Comparison of ENCODE assay signal across 20 mouse cellular contexts in genomic region chr8:124413244-124413965, GRCm38 (mm10). TPM values are rescaled to one million over a fixed set of nuclear protein-coding genes. Genes with fewer than 3 reads are reported as not detected.
DNase-seq lines count a peak whose midpoint lies in the region.
"Had no signal": no experiment of that assay in that cellular context is flagged by ENCODE, and none has a peak within 500 bp of the region (broad histone marks: within the 10 kb centered on the region; RNA-seq: fewer than 3 reads in every experiment).

No protein-coding gene starts in this region.

- no peak overlapping the region for H3K4me3 ChIP-seq in embryonic facial prominence, embryonic 10.5 days
- H3K4me3 ChIP-seq: forebrain, embryonic 15.5 days; hindbrain, embryonic 13.5 days; limb, embryonic 12.5 days had no signal

- peaks cover 4% of the 10 kb centered on the region; the same call in 1 of the 2 replicates for H3K4me1 ChIP-seq in embryonic facial prominence, embryonic 10.5 days
- H3K4me1 ChIP-seq: forebrain, embryonic 15.5 days had no signal

- H3K9me3 ChIP-seq in embryonic facial prominence, embryonic 10.5 days = no peaks in the 10 kb centered on the region
- H3K9me3 ChIP-seq: forebrain, embryonic 15.5 days; hindbrain, embryonic 13.5 days; limb, embryonic 12.5 days had no signal

- WGBS in embryonic facial prominence, embryonic 10.5 days = 82% methylated on average over 11 of the region's 11 CpGs

- no peak overlapping the region for H3K27ac ChIP-seq in embryonic facial prominence, embryonic 10.5 days (replicated peaks)
- H3K27ac ChIP-seq: forebrain, embryonic 15.5 days; hindbrain, embryonic 13.5 days; limb, embryonic 12.5 days; macrophage had no signal

- no peaks in the 10 kb centered on the region for H3K27me3 ChIP-seq in embryonic facial prominence, embryonic 10.5 days (replicated peaks; ENCODE audit: low read depth, poor library complexity, severe bottlenecking)
- H3K27me3 ChIP-seq: forebrain, embryonic 15.5 days; hindbrain, embryonic 13.5 days; limb, embryonic 12.5 days had no signal

- H3K36me3 ChIP-seq in embryonic facial prominence, embryonic 10.5 days (replicated peaks) = no peaks in the 10 kb centered on the region
- H3K36me3 ChIP-seq: forebrain, embryonic 15.5 days; limb, embryonic 12.5 days had no signal

- DNase-seq in cerebellum, adult 11-12 months = peak; percentile 63
- no peak for DNase-seq in cerebellum, adult 11 months
- DNase-seq in layer of hippocampus, adult 9-11 months = peak; percentile 66
- no peak for DNase-seq in layer of hippocampus, adult 9-10 months (ENCODE audit: low spot score)
- DNase-seq in cerebellum, adult 8-10 months = peak; percentile 39
- DNase-seq in cerebellum, postnatal 25 days = peak; percentile 61
- DNase-seq in embryonic facial prominence, embryonic 10.5 days (ENCODE audit: low spot score) = no peak
- DNase-seq: embryo, embryonic 11 days; gastrocnemius, postnatal 25 days; heart, adult 18-20 months; heart, postnatal 36 days; kidney, adult 11 months; kidney, postnatal 4 days; liver, postnatal 0 days; spleen, adult 18-20 months had no signal

RNA-seq across cellular contexts. Expression of gene Pgbd5, which starts 26.1 kb away (rescaled TPM):
- polyA plus RNA-seq in embryonic facial prominence, embryonic 10.5 days (2016; fragmentation: Nextera tagmentation; extraction: Ambion mirVana) = 1.1 and 1.3 TPM in 2 replicates
- polyA plus RNA-seq: CD4-positive, CD25-positive, alpha-beta regulatory T cell, adult 4 months had no signal

Comparison
In these comparisons a context has a peak if more than half of its experiments do, and no peak if none do; other contexts are left out.
1. DNase-seq: peak in cerebellum, adult 11-12 months (single experiment), layer of hippocampus, adult 9-11 months (single experiment), cerebellum, adult 8-10 months (single experiment) and cerebellum, postnatal 25 days (2 of 2); none in cerebellum, adult 11 months (single experiment), layer of hippocampus, adult 9-10 months (single experiment) and embryonic facial prominence, embryonic 10.5 days (single experiment).